Mouse (Mus musculus) myocyte (in vitro differentiated cells): ENCODE measurements at regions not wholly inside any gene's neighbourhood (a gene's known extent, or its start where the extent isn't known, plus 50 kb on each side); places are given as distances from the start of the nearest gene placed in this dataset.

ENCODE experiments used
- MAX ChIP-seq: IDR thresholded peaks from one replicate; pipeline ENCODE4 v1.6.1; 2011; ENCODE audit warnings: low read depth, mild to moderate bottlenecking, control low read depth
- POLR2A ChIP-seq: IDR thresholded peaks from one replicate; pipeline ENCODE4 v1.6.1; 2011; ENCODE audit warnings: low read depth, mild to moderate bottlenecking, control low read depth, moderate library complexity; ENCODE audit not compliant: insufficient read length
- USF1 ChIP-seq: IDR thresholded peaks from one replicate; pipeline ENCODE4 v1.6.1; 2011; ENCODE audit warnings: low read depth, mild to moderate bottlenecking, control low read depth, moderate library complexity

GRCm38 (mm10) chr9:103940506-103940905 lies 61.8 kb upstream of the Nphp3 start:
- TF ChIP-seq POLR2A: no peak
- TF ChIP-seq MAX: no peak
- TF ChIP-seq USF1: no peak
